Comparison of ENCODE assay signal across 24 mouse cellular contexts in genomic region chr9:58649265-58649626, GRCm38 (mm10).
DNase-seq lines count a peak whose midpoint lies in the region; ATAC-seq and TF ChIP-seq lines count a peak whose summit lies in the region.
"Had no signal": no experiment of that assay in that cellular context is flagged by ENCODE, and none has a peak within 500 bp of the region (broad histone marks: within the 10 kb centered on the region; RNA-seq: fewer than 3 reads in every experiment).

No protein-coding gene starts in this region.

- peaks cover 18% of the 10 kb centered on the region for H3K4me1 ChIP-seq in liver, embryonic 11.5 days (replicated peaks; ENCODE audit: control insufficient read depth, insufficient read depth, low read length)
- peaks cover 50% of the 10 kb centered on the region for H3K4me1 ChIP-seq in liver, embryonic 13.5 days (replicated peaks)
- peaks cover 8% of the 10 kb centered on the region for H3K4me1 ChIP-seq in cerebellum, adult 2 months (ENCODE audit: control insufficient read depth, insufficient read depth, low read length)
- H3K4me1 ChIP-seq: embryonic facial prominence, embryonic 15.5 days; limb, embryonic 12.5 days; neural tube, embryonic 13.5 days had no signal

- H3K4me2 ChIP-seq in liver, embryonic 11.5 days: peak overlapping the region; percentile 12; the same call in 1 of the 2 replicates
- 0 out of 2 replicates have a peak overlapping the region, but pooled peaks have one; percentile 8 for H3K4me2 ChIP-seq in liver, embryonic 13.5 days
- H3K4me2 ChIP-seq in myocyte (ENCODE audit: low read depth): no peak overlapping the region
- H3K4me2 ChIP-seq: embryonic facial prominence, embryonic 15.5 days; limb, embryonic 12.5 days; neural tube, embryonic 13.5 days had no signal

- H3K9me3 ChIP-seq in liver, embryonic 11.5 days (ENCODE audit: control insufficient read depth, low read length): no peaks in the 10 kb centered on the region
- no peaks in the 10 kb centered on the region for H3K9me3 ChIP-seq in liver, embryonic 13.5 days (replicated peaks)
- H3K9me3 ChIP-seq: embryonic facial prominence, embryonic 15.5 days; G1E; heart, embryonic 10.5 days; limb, embryonic 12.5 days; neural tube, embryonic 13.5 days had no signal

- H3K36me3 ChIP-seq in liver, embryonic 11.5 days (ENCODE audit: control insufficient read depth, insufficient read depth, low read length): peaks cover 6% of the 10 kb centered on the region
- H3K36me3 ChIP-seq in liver, embryonic 13.5 days: peaks cover 75% of the 10 kb centered on the region
- peaks cover 37% of the 10 kb centered on the region for H3K36me3 ChIP-seq in myocyte (ENCODE audit: control insufficient read depth, insufficient read depth)

- ATAC-seq in liver, embryonic 11.5 days (replicated peaks; ENCODE audit: low FRiP score): peak; percentile 48
- ATAC-seq in liver, embryonic 13.5 days (ENCODE audit: low read depth): peak; percentile 59
- ATAC-seq: hindbrain, embryonic 16.5 days had no signal

- no peak for TF ChIP-seq CTCF in gastrocnemius, adult 2 months (IDR thresholded peaks at IDR 0.05)
- no peak for TF ChIP-seq CTCF in cerebellum, adult 2 months (IDR thresholded peaks at IDR 0.05; ENCODE audit: borderline replicate concordance, insufficient read depth, low read depth, low read length)

- H3K79me2 ChIP-seq in myocyte (ENCODE audit: control insufficient read depth, insufficient read depth): no peaks in the 10 kb centered on the region

- no peak for DNase-seq in gastrocnemius, adult 2 months
- no peak for DNase-seq in gastrocnemius, postnatal 25 days
- no peak for DNase-seq in liver, embryonic 11.5 days (ENCODE audit: low spot score)
- DNase-seq in liver: no peak
- no peak for DNase-seq in liver, embryonic 13.5 days
- DNase-seq in testis, postnatal 10 days (ENCODE audit: low spot score): no peak
- no peak for DNase-seq in cerebellum, adult 2 months
- DNase-seq: adrenal gland, postnatal 14 days; cerebellum, adult 8-10 months; kidney, adult 18-20 months; kidney, postnatal 14 days; lung, adult 2 months; lung, postnatal 14 days; midbrain, embryonic 14.5 days; right cerebral cortex, postnatal 4 days; thymus, adult 18-20 months; thymus, postnatal 36 days had no signal

- no peaks in the 10 kb centered on the region for H3K27me3 ChIP-seq in liver, embryonic 11.5 days (replicated peaks; ENCODE audit: control insufficient read depth, insufficient read depth, low read length)
- no peaks in the 10 kb centered on the region for H3K27me3 ChIP-seq in liver, embryonic 13.5 days
- H3K27me3 ChIP-seq in myocyte (ENCODE audit: control insufficient read depth, insufficient read depth, insufficient read length): no peaks in the 10 kb centered on the region
- no peaks in the 10 kb centered on the region for H3K27me3 ChIP-seq in cerebellum, adult 2 months (ENCODE audit: control insufficient read depth, insufficient read depth, low read length)
- H3K27me3 ChIP-seq: embryonic facial prominence, embryonic 15.5 days; limb, embryonic 12.5 days; neural tube, embryonic 13.5 days had no signal

- no peak overlapping the region for H3K4me3 ChIP-seq in gastrocnemius, adult 2 months
- no peak overlapping the region for H3K4me3 ChIP-seq in liver, embryonic 11.5 days (ENCODE audit: low read depth, low read length)
- no peak overlapping the region for H3K4me3 ChIP-seq in liver, embryonic 13.5 days (replicated peaks)
- H3K4me3 ChIP-seq in myocyte: no peak overlapping the region
- H3K4me3 ChIP-seq in cerebellum, adult 2 months (replicated peaks; ENCODE audit: insufficient read depth, low read depth, low read length): no peak overlapping the region
- H3K4me3 ChIP-seq: embryonic facial prominence, embryonic 15.5 days; heart, embryonic 10.5 days; limb, embryonic 12.5 days; neural tube, embryonic 13.5 days had no signal

- intact Hi-C loops in gastrocnemius, adult 2 months (cut with DNase I): no loop called here

- 57% methylated on average over 4 of the region's 4 CpGs for WGBS in liver, embryonic 11.5 days
- 32% methylated on average over 4 of the region's 4 CpGs for WGBS in liver, embryonic 13.5 days (ENCODE audit: insufficient replicate concordance)
- 17% methylated on average over 4 of the region's 4 CpGs for WGBS in cerebellum, adult 2 months

- H3ac ChIP-seq in myocyte (ENCODE audit: control insufficient read depth, insufficient read length): no peak overlapping the region

- TF ChIP-seq POLR2A in myocyte (IDR thresholded peaks at IDR 0.05; ENCODE audit: insufficient read length, low read depth): no peak
- TF ChIP-seq POLR2A in cerebellum, adult 2 months (IDR thresholded peaks at IDR 0.05; ENCODE audit: borderline replicate concordance, insufficient read depth, low read length): no peak

- H3K27ac ChIP-seq in gastrocnemius, adult 2 months: 0 out of 2 replicates have a peak overlapping the region, but pooled peaks have one; percentile 36
- peak overlapping the region; percentile 66 for H3K27ac ChIP-seq in liver, embryonic 11.5 days (ENCODE audit: low read depth, low read length)
- H3K27ac ChIP-seq in liver, embryonic 13.5 days: peak overlapping the region; percentile 77
- H3K27ac ChIP-seq in cerebellum, adult 2 months (ENCODE audit: insufficient read depth, low read length): no peak overlapping the region
- H3K27ac ChIP-seq: embryonic facial prominence, embryonic 15.5 days; heart, embryonic 10.5 days; limb, embryonic 12.5 days; neural tube, embryonic 13.5 days had no signal

- H3K9ac ChIP-seq in liver, embryonic 11.5 days (ENCODE audit: low read depth, low read length): no peak overlapping the region
- H3K9ac ChIP-seq in liver, embryonic 13.5 days: peak overlapping the region; percentile 26
- H3K9ac ChIP-seq: embryonic facial prominence, embryonic 15.5 days; limb, embryonic 12.5 days; neural tube, embryonic 13.5 days had no signal

TF ChIP-seq in myocyte, 11 proteins besides CTCF, POLR2A, EP300 and RAD21:
- TF ChIP-seq MYOG (IDR thresholded peaks at IDR 0.05; ENCODE audit: control insufficient read depth in 1 of 3, insufficient read depth in 1 of 3, insufficient read length in 2 of 3, low read depth in 2 of 3) (no peak), MYOD1 (IDR thresholded peaks at IDR 0.05; ENCODE audit: control insufficient read depth in 1 of 3, insufficient read length in 2 of 3, low read depth in 2 of 3) (peak in 2 of 3 experiments; percentile 28 to 36)
